ENCODE assay signal across 13 mouse cellular contexts in the genomic region with DNA sequence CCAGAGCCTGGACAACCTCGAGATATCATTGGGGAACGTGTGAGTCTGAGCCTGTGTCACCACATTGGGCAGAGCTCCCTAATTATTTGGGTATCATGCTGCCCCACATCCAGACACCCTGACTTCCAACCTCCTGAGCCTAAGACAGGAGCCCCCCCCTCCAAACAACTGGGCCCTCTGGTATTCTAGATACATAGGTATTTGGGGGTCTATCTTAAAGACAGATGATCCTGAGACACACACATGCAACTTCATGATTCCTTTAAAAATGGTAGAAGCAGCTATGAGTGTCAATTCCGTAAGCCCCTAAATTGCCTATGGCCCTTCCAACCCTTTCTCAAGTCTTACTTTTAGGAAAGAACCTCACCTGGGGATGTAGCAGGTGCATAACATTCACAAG. TPM values are rescaled to one million over a fixed set of nuclear protein-coding genes. Genes with fewer than 3 reads are reported as not detected.
DNase-seq lines count a peak whose midpoint lies in the region; ATAC-seq and TF ChIP-seq lines count a peak whose summit lies in the region.
"Had no signal": no experiment of that assay in that cellular context is flagged by ENCODE, and none has a peak within 500 bp of the region (broad histone marks: within the 10 kb centered on the region; RNA-seq: fewer than 3 reads in every experiment).

No protein-coding gene starts in this region.

- no peak for DNase-seq in midbrain, embryonic 14.5 days
- no peak for DNase-seq in cerebellum, postnatal 4 days (ENCODE audit: low spot score in 2 of 2)
- DNase-seq in kidney, adult 9 months = no peak
- DNase-seq in kidney, postnatal 36 days = no peak
- DNase-seq: cerebellum, postnatal 14 days; gastrocnemius, postnatal 36 days; heart, postnatal 36 days; kidney, postnatal 25 days; lung, adult 18-20 months had no signal

- H3K9ac ChIP-seq in intestine, embryonic 15.5 days = no peak overlapping the region
- no peak overlapping the region for H3K9ac ChIP-seq in intestine, embryonic 16.5 days (ENCODE audit: low read depth, low read length)
- H3K9ac ChIP-seq in forebrain, embryonic 15.5 days (replicated peaks) = no peak overlapping the region
- H3K9ac ChIP-seq in midbrain, embryonic 14.5 days (replicated peaks; ENCODE audit: low read length) = no peak overlapping the region; the same call in 1 of the 2 replicates

- no peaks in the 10 kb centered on the region for H3K9me3 ChIP-seq in intestine, embryonic 15.5 days
- no peaks in the 10 kb centered on the region for H3K9me3 ChIP-seq in intestine, embryonic 16.5 days (ENCODE audit: control insufficient read depth, low read length)
- H3K9me3 ChIP-seq in forebrain, embryonic 15.5 days = no peaks in the 10 kb centered on the region
- no peaks in the 10 kb centered on the region for H3K9me3 ChIP-seq in midbrain, embryonic 14.5 days (ENCODE audit: control insufficient read depth, low read length)

- TF ChIP-seq POLR2A in bone marrow, adult 2 months (IDR thresholded peaks at IDR 0.05; ENCODE audit: borderline replicate concordance, control insufficient read depth, low read depth, low read length) = no peak

- no peaks in the 10 kb centered on the region for H3K27me3 ChIP-seq in intestine, embryonic 15.5 days (replicated peaks)
- H3K27me3 ChIP-seq in intestine, embryonic 16.5 days (replicated peaks; ENCODE audit: control insufficient read depth, insufficient read depth, low read length) = no peaks in the 10 kb centered on the region
- no peaks in the 10 kb centered on the region for H3K27me3 ChIP-seq in forebrain, embryonic 15.5 days
- H3K27me3 ChIP-seq in midbrain, embryonic 14.5 days (ENCODE audit: control insufficient read depth, insufficient read depth, low read length) = no peaks in the 10 kb centered on the region

- ATAC-seq in intestine, embryonic 15.5 days = no peak
- ATAC-seq in intestine, embryonic 16.5 days = no peak
- ATAC-seq in forebrain, embryonic 15.5 days (replicated peaks) = no peak
- no peak for ATAC-seq in midbrain, embryonic 14.5 days (ENCODE audit: low FRiP score, low TSS enrichment)

- H3K36me3 ChIP-seq in intestine, embryonic 15.5 days = peaks cover 25% of the 10 kb centered on the region
- H3K36me3 ChIP-seq in intestine, embryonic 16.5 days (ENCODE audit: control insufficient read depth, insufficient read depth, low read length) = peaks cover 22% of the 10 kb centered on the region
- peaks cover 64% of the 10 kb centered on the region for H3K36me3 ChIP-seq in forebrain, embryonic 15.5 days
- H3K36me3 ChIP-seq in midbrain, embryonic 14.5 days (ENCODE audit: control insufficient read depth, insufficient read depth, low read length) = peaks cover 69% of the 10 kb centered on the region

- WGBS in intestine, embryonic 15.5 days = 67% methylated on average over 3 of the region's 3 CpGs
- 56% methylated on average over 3 of the region's 3 CpGs for WGBS in intestine, embryonic 16.5 days
- WGBS in bone marrow, adult 2 months = 47% methylated on average over 3 of the region's 3 CpGs
- 74% methylated on average over 3 of the region's 3 CpGs for WGBS in forebrain, embryonic 15.5 days
- 72% methylated on average over 3 of the region's 3 CpGs for WGBS in midbrain, embryonic 14.5 days

- H3K4me2 ChIP-seq in intestine, embryonic 15.5 days (replicated peaks) = peak overlapping the region; percentile 97; the same call in 1 of the 2 replicates
- no peak overlapping the region for H3K4me2 ChIP-seq in intestine, embryonic 16.5 days (ENCODE audit: low read depth, low read length)
- H3K4me2 ChIP-seq in forebrain, embryonic 15.5 days (replicated peaks) = peak overlapping the region; percentile 68
- peak overlapping the region; percentile 74 for H3K4me2 ChIP-seq in midbrain, embryonic 14.5 days (ENCODE audit: low read length)

- H3K27ac ChIP-seq in intestine, embryonic 15.5 days = no peak overlapping the region
- H3K27ac ChIP-seq in intestine, embryonic 16.5 days (ENCODE audit: low read length) = no peak overlapping the region
- no peak overlapping the region for H3K27ac ChIP-seq in bone marrow, adult 2 months (ENCODE audit: control insufficient read depth, insufficient read depth, low read depth, low read length, poor library complexity)
- no peak overlapping the region; the same call in 1 of the 2 replicates for H3K27ac ChIP-seq in forebrain, embryonic 15.5 days (replicated peaks)
- no peak overlapping the region for H3K27ac ChIP-seq in midbrain, embryonic 14.5 days (replicated peaks; ENCODE audit: low read depth, low read length)

- peaks cover 3% of the 10 kb centered on the region; the same call in 1 of the 2 replicates for H3K4me1 ChIP-seq in intestine, embryonic 15.5 days (replicated peaks)
- 0 out of 2 replicates have a peak, but pooled peaks cover 3% of the 10 kb centered on the region for H3K4me1 ChIP-seq in intestine, embryonic 16.5 days (ENCODE audit: control insufficient read depth, insufficient read depth, low read length)
- peaks cover 11% of the 10 kb centered on the region for H3K4me1 ChIP-seq in bone marrow, adult 2 months (ENCODE audit: control insufficient read depth, insufficient read depth, low read length)
- H3K4me1 ChIP-seq in forebrain, embryonic 15.5 days = peaks cover 14% of the 10 kb centered on the region
- H3K4me1 ChIP-seq in midbrain, embryonic 14.5 days (ENCODE audit: control insufficient read depth, insufficient read depth, low read length) = peaks cover 6% of the 10 kb centered on the region; the same call in 1 of the 2 replicates

- H3K4me3 ChIP-seq in intestine, embryonic 15.5 days (replicated peaks) = no peak overlapping the region
- no peak overlapping the region for H3K4me3 ChIP-seq in intestine, embryonic 16.5 days (ENCODE audit: low read length)
- peak overlapping the region; percentile 29 for H3K4me3 ChIP-seq in bone marrow, adult 2 months (replicated peaks; ENCODE audit: control insufficient read depth, low read depth, low read length)
- H3K4me3 ChIP-seq in forebrain, embryonic 15.5 days = peak overlapping the region; percentile 61
- H3K4me3 ChIP-seq in midbrain, embryonic 14.5 days (replicated peaks; ENCODE audit: low read depth, low read length) = peak overlapping the region; percentile 66; the same call in 1 of the 2 replicates

- TF ChIP-seq CTCF in bone marrow, adult 2 months (IDR thresholded peaks at IDR 0.05; ENCODE audit: control insufficient read depth, insufficient read depth, low read length) = no peak

RNA-seq across cellular contexts. Expression of gene Gmip, which starts 1.3 kb away (rescaled TPM):
- polyA plus RNA-seq in intestine, embryonic 15.5 days (2015; fragmentation: Nextera tagmentation; extraction: Ambion mirVana) = 10.4 and 10.7 TPM in 2 replicates
- polyA plus RNA-seq in intestine, embryonic 16.5 days (2015; fragmentation: Nextera tagmentation; extraction: Ambion mirVana) = 8.2 and 13.5 TPM in 2 replicates
- 45.7 and 112 TPM in 2 replicates for polyA plus RNA-seq in bone marrow, adult 2 months (2011; ENCODE audit: insufficient read depth, insufficient read length, low replicate concordance, missing spikeins)
- 42.4 and 44.4 TPM in 2 replicates for polyA plus RNA-seq in forebrain, embryonic 15.5 days (2015; fragmentation: Nextera tagmentation; extraction: Ambion mirVana)
- polyA plus RNA-seq in midbrain, embryonic 14.5 days (2014; fragmentation: Nextera tagmentation; extraction: Ambion mirVana) = 26.0 and 33.2 TPM in 2 replicates

RNA-seq across cellular contexts. Expression of gene Lpar2, which starts 12.4 kb away (rescaled TPM):
- 0.41 and 0.42 TPM in 2 replicates for polyA plus RNA-seq in intestine, embryonic 15.5 days (2015; fragmentation: Nextera tagmentation; extraction: Ambion mirVana)
- 0.26 and 0.32 TPM in 2 replicates for polyA plus RNA-seq in intestine, embryonic 16.5 days (2015; fragmentation: Nextera tagmentation; extraction: Ambion mirVana)
- 1.3 and 3.8 TPM in 2 replicates for polyA plus RNA-seq in bone marrow, adult 2 months (2011; ENCODE audit: insufficient read depth, insufficient read length, low replicate concordance, missing spikeins)
- 0.65 and 0.89 TPM in 2 replicates for polyA plus RNA-seq in forebrain, embryonic 15.5 days (2015; fragmentation: Nextera tagmentation; extraction: Ambion mirVana)
- polyA plus RNA-seq in midbrain, embryonic 14.5 days (2014; fragmentation: Nextera tagmentation; extraction: Ambion mirVana) = 1.2 TPM in 2 replicates

RNA-seq across cellular contexts. Expression of gene Zfp866, which starts 18.8 kb away (rescaled TPM):
- polyA plus RNA-seq in intestine, embryonic 15.5 days (2015; fragmentation: Nextera tagmentation; extraction: Ambion mirVana) = 19.1 and 20.6 TPM in 2 replicates
- polyA plus RNA-seq in intestine, embryonic 16.5 days (2015; fragmentation: Nextera tagmentation; extraction: Ambion mirVana) = 15.6 and 16.7 TPM in 2 replicates
- polyA plus RNA-seq in bone marrow, adult 2 months (2011; ENCODE audit: insufficient read depth, insufficient read length, low replicate concordance, missing spikeins) = 10.6 and 13.5 TPM in 2 replicates
- polyA plus RNA-seq in forebrain, embryonic 15.5 days (2015; fragmentation: Nextera tagmentation; extraction: Ambion mirVana) = 48.2 and 48.3 TPM in 2 replicates
- polyA plus RNA-seq in midbrain, embryonic 14.5 days (2014; fragmentation: Nextera tagmentation; extraction: Ambion mirVana) = 40.1 and 50.4 TPM in 2 replicates

RNA-seq across cellular contexts. Expression of gene Atp13a1, which starts 18.9 kb away (rescaled TPM):
- 48.9 and 51.1 TPM in 2 replicates for polyA plus RNA-seq in intestine, embryonic 15.5 days (2015; fragmentation: Nextera tagmentation; extraction: Ambion mirVana)
- polyA plus RNA-seq in intestine, embryonic 16.5 days (2015; fragmentation: Nextera tagmentation; extraction: Ambion mirVana) = 50.0 and 53.7 TPM in 2 replicates
- polyA plus RNA-seq in bone marrow, adult 2 months (2011; ENCODE audit: insufficient read depth, insufficient read length, low replicate concordance, missing spikeins) = 22.2 and 44.4 TPM in 2 replicates
- polyA plus RNA-seq in forebrain, embryonic 15.5 days (2015; fragmentation: Nextera tagmentation; extraction: Ambion mirVana) = 50.2 and 50.8 TPM in 2 replicates
- 49.6 and 50.6 TPM in 2 replicates for polyA plus RNA-seq in midbrain, embryonic 14.5 days (2014; fragmentation: Nextera tagmentation; extraction: Ambion mirVana)

RNA-seq across cellular contexts. Expression of gene Pbx4, which starts 22.5 kb away (rescaled TPM):
- 3.5 and 3.9 TPM in 2 replicates for polyA plus RNA-seq in intestine, embryonic 15.5 days (2015; fragmentation: Nextera tagmentation; extraction: Ambion mirVana)
- 2.7 and 2.9 TPM in 2 replicates for polyA plus RNA-seq in intestine, embryonic 16.5 days (2015; fragmentation: Nextera tagmentation; extraction: Ambion mirVana)
- polyA plus RNA-seq in bone marrow, adult 2 months (2011; ENCODE audit: insufficient read depth, insufficient read length, low replicate concordance, missing spikeins) = 5.9 and 9.7 TPM in 2 replicates
- polyA plus RNA-seq in forebrain, embryonic 15.5 days (2015; fragmentation: Nextera tagmentation; extraction: Ambion mirVana) = 54.7 and 55.3 TPM in 2 replicates
- polyA plus RNA-seq in midbrain, embryonic 14.5 days (2014; fragmentation: Nextera tagmentation; extraction: Ambion mirVana) = 62.3 and 78.2 TPM in 2 replicates

Comparison
In these comparisons a context has a peak if more than half of its experiments do, and no peak if none do; other contexts are left out.
1. H3K4me3 ChIP-seq: peak in bone marrow, adult 2 months (single experiment), forebrain, embryonic 15.5 days (single experiment) and midbrain, embryonic 14.5 days (single experiment); none in intestine, embryonic 15.5 days (single experiment) and intestine, embryonic 16.5 days (single experiment).